Mouse (Mus musculus): ENCODE data around the gene Washc3. TPM values are rescaled to one million over a fixed set of nuclear protein-coding genes. Genes with fewer than 3 reads are reported as not detected.

Washc3 gene
- polyA plus RNA-seq, 1 experiment from 2014 or later, result 53.2 TPM

DNA sequence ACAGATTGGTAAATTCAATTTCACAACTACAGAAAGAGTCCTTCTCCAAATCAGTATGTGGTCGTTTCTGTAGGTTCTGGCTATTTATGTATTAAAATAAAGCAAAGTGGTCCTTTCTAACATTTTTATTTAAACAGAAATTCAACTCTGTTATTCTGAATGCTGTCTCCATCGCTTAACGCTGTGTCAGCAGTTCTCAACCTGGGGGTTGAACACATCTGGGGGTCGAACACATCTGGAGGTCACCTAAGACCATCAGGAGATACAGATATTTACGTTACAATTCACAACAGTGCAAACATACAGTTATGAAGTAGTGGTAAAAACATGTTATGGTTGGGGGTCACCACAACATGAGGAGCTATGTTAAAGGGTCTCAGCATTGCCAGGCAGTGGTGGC, 73.2 kb downstream of the Washc3 start:
- 88% methylated on average over 5 of the region's 5 CpGs for WGBS
- H3K4me1 ChIP-seq, result 0 out of 2 replicates have a peak, but pooled peaks cover 7% of the 10 kb centered on the region
- H3K27ac ChIP-seq, result no peak overlapping the region
- H3K36me3 ChIP-seq, result no peaks in the 10 kb centered on the region
- no peaks in the 10 kb centered on the region for H3K9me3 ChIP-seq (replicated peaks)
- H3K4me3 ChIP-seq, result no peak overlapping the region
- no peaks in the 10 kb centered on the region for H3K27me3 ChIP-seq (ENCODE audit: low read depth, poor library complexity, severe bottlenecking)
- no peak for DNase-seq (ENCODE audit: low spot score)

DNA sequence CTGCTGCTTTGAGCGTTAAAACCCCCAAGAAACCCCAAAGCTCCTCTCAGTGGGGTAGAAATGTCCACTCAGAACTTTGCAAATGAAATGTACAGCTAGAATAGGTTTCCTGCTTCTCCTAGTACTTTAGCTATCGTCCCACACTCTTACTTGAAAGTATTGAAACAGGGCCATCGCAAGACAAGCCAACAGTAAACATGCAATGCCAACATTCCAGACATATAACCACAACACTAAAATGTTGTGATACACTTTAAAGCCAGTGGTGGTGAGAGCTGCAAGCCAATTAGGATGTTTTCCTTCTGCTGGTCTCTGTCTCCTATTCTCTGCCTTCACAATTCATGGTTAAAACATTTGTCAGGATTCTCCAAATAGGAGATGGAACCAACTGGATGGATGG, 80.8 kb downstream of the Washc3 start:
- Histone ChIP-seq H3K9me3 (replicated peaks) (no peaks in the 10 kb centered on the region), H3K27ac (no peak overlapping the region), H3K4me1 (0 out of 2 replicates have a peak, but pooled peaks cover 4% of the 10 kb centered on the region), H3K27me3 (ENCODE audit: low read depth, poor library complexity, severe bottlenecking) (no peaks in the 10 kb centered on the region), H3K4me3 (no peak overlapping the region), H3K36me3 (no peaks in the 10 kb centered on the region)
- no peak for DNase-seq (ENCODE audit: low spot score)
- WGBS, result 91% methylated on average over 3 of the region's 3 CpGs

DNA sequence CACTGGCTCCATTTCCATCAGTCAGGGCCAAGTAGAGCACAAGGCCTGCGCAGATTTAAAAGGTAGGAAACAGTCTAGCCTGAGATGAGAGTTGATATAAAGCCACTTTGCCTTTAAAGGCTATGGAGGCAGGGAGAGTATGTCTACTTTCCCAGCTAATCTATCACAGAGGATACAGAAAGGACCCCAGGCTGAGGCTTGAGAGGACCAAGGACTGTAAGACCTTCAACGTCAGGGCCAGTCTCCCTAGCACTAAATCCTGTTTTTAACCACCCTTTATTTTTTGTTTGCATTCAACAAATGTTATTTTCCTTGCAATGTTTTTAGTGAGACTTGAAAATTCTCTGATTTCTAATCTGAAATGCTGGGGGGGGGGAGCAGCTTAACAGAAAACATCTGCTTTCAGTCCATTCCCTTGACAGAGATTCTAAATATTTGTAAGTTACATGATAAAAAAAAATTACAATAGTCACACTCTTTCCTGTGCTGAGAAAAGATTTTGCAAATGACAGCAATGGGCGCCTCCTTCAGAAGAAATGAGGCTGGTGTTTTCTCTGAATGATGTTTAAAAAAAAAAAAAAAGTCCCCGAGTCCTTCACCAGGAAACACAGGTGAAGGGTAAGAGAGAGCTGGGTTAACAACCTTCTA, 83.6 kb downstream of the Washc3 start:
- no peak overlapping the region for H3K27ac ChIP-seq
- peaks cover 7% of the 10 kb centered on the region; the same call in 1 of the 2 replicates for H3K4me1 ChIP-seq
- WGBS, result 86% methylated on average over 4 of the region's 4 CpGs
- no peak overlapping the region for H3K4me3 ChIP-seq
- no peaks in the 10 kb centered on the region for H3K9me3 ChIP-seq (replicated peaks)
- no peaks in the 10 kb centered on the region for H3K36me3 ChIP-seq
- H3K27me3 ChIP-seq (ENCODE audit: low read depth, poor library complexity, severe bottlenecking), result no peaks in the 10 kb centered on the region
- no peak for DNase-seq (ENCODE audit: low spot score)

DNA sequence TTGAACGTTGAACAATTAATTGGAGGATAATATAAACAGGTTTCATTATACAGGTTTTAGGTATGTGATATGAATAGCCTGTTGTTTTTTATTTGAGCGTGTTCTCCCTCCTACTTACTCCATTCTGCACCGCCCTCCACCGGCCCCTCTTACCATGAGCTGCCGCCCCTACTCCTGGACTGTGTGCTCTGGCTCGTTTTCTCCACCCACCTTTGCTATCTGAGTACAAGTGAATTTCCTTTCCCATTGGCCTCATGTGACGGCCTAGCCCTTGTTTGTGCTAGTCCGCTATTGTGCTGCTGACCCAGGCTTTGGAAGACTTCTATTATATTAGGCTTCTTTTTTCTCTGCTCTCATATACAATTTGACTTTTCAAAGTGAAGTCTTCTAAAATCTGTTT, 86.4 kb downstream of the Washc3 start:
- H3K36me3 ChIP-seq, result no peaks in the 10 kb centered on the region
- no peak for DNase-seq (ENCODE audit: low spot score)
- peaks cover 7% of the 10 kb centered on the region; the same call in 1 of the 2 replicates for H3K4me1 ChIP-seq
- H3K27me3 ChIP-seq (ENCODE audit: low read depth, poor library complexity, severe bottlenecking), result no peaks in the 10 kb centered on the region
- 88% methylated on average over 8 of the region's 8 CpGs for WGBS
- H3K4me3 ChIP-seq, result no peak overlapping the region
- H3K27ac ChIP-seq, result no peak overlapping the region
- H3K9me3 ChIP-seq (replicated peaks), result no peaks in the 10 kb centered on the region

DNA sequence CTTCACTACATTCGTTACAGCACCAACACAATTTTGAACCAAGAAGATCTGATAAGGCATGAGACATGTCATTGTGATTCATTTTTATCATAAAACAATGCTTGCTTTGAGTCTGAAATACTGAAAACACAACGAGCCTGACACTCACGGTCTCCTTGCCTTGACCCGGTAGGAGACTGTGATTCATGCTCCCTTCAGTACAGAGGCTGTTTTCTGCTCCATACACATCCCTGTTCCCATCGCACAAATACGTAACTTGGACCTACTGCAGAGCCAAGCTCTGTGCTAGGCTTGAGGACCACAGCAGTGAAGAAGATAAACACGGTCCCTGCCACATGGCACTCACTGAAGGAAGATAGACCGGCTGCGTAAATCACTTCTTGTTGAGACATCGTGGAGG, 87.2 kb downstream of the Washc3 start:
- H3K9me3 ChIP-seq (replicated peaks), result no peaks in the 10 kb centered on the region
- no peak overlapping the region for H3K4me3 ChIP-seq
- no peak overlapping the region for H3K27ac ChIP-seq
- H3K36me3 ChIP-seq, result no peaks in the 10 kb centered on the region
- H3K27me3 ChIP-seq (ENCODE audit: low read depth, poor library complexity, severe bottlenecking), result no peaks in the 10 kb centered on the region
- WGBS, result 91% methylated on average over 10 of the region's 10 CpGs
- no peak for DNase-seq (ENCODE audit: low spot score)
- peaks cover 7% of the 10 kb centered on the region; the same call in 1 of the 2 replicates for H3K4me1 ChIP-seq

DNA sequence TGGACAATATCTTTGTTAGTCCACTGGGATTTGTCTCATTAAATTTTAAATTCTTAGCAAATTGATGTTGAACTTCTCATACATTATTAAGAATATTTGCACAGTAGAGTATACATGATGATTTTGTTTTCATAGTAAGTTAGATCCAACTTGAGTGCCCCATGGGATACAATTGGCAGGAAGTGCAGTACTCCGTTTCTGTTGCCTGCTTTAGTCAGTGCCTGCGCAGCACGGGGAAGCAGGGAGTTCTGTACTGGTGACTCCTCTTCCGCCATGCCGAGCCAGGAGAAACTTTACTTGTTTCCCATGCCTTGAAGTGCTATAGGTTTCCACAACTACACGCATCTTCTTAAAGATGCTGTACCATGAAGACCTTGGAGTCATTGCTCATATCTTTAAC, 94.2 kb downstream of the Washc3 start:
- Histone ChIP-seq H3K4me1 (peaks cover 11% of the 10 kb centered on the region; the same call in 1 of the 2 replicates), H3K36me3 (no peaks in the 10 kb centered on the region), H3K4me3 (no peak overlapping the region), H3K27me3 (ENCODE audit: low read depth, poor library complexity, severe bottlenecking) (no peaks in the 10 kb centered on the region), H3K9me3 (replicated peaks) (no peaks in the 10 kb centered on the region), H3K27ac (no peak overlapping the region)
- DNase-seq (ENCODE audit: low spot score), result no peak
- 89% methylated on average over 6 of the region's 6 CpGs for WGBS

Other genes with a start within 250 kb of the Washc3 start
- gene Pmch, start 110.0 kb upstream of the Washc3 start, polyA plus RNA-seq (2016; fragmentation: Nextera tagmentation; extraction: Ambion mirVana), result 0.70 and 1.1 TPM in 2 replicates
- 16.9 and 21.0 TPM in 2 replicates for gene Parpbp, start 54.2 kb upstream of the Washc3 start, polyA plus RNA-seq (2016; fragmentation: Nextera tagmentation; extraction: Ambion mirVana)
- 117 and 124 TPM in 2 replicates for gene Nup37, start 54.1 kb upstream of the Washc3 start, polyA plus RNA-seq (2016; fragmentation: Nextera tagmentation; extraction: Ambion mirVana)
- gene Dram1, start 178.0 kb downstream of the Washc3 start, polyA plus RNA-seq (2016; fragmentation: Nextera tagmentation; extraction: Ambion mirVana), result 0.21 and 0.26 TPM in 2 replicates
- 7.1 and 8.6 TPM in 2 replicates for gene Gnptab, start 178.0 kb downstream of the Washc3 start, polyA plus RNA-seq (2016; fragmentation: Nextera tagmentation; extraction: Ambion mirVana)